Mouse (Mus musculus) brain, embryonic 14.5 days (tissue): Measurements from ENCODE around the gene Gm9833.

ENCODE experiments used
- CTCF ChIP-seq: fragments of 200-500 bp; IDR thresholded peaks from 2 replicates; pipeline ENCODE4 v1.5.1; 2012; ENCODE audit warnings: inconsistent platforms, mild to moderate bottlenecking, moderate library complexity, borderline replicate concordance; ENCODE audit not compliant: insufficient read depth, insufficient read length; ENCODE audit errors: extremely low read depth
- POLR2A ChIP-seq: fragments of 200-500 bp; IDR thresholded peaks from 2 replicates; pipeline ENCODE4 v1.6.1; 2012; ENCODE audit warnings: mild to moderate bottlenecking, inconsistent platforms, borderline replicate concordance; ENCODE audit not compliant: poor library complexity, insufficient read depth, insufficient read length, severe bottlenecking; ENCODE audit errors: extremely low read depth

DNA sequence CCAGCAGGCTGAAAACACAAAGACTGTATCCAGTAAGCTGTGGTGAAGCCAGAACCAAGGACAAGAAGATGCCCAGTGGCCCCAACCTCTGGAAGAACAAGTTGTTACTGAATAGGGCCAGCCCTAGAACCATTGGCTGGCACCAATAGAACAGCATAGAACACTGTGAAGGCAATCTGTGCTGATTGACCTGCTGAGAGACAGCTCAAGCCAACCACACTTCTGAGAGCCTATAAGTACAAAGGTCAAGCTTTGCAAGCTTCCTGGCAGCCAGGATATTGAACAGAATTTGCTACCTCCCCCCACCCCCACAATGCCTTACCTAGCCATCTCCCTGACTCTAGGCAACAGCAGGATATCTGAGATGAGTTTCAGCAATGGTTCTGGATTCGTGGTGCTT, 35.7 kb downstream of the Gm9833 start:
- TF ChIP-seq POLR2A: no peak
- TF ChIP-seq CTCF: no peak
